Mouse (Mus musculus) bone marrow, adult 2 months (tissue): ENCODE measurements at regions not wholly inside any gene's neighbourhood (a gene's known extent, or its start where the extent isn't known, plus 50 kb on each side); places are given as distances from the start of the nearest gene placed in this dataset.

ENCODE experiments used
- CTCF ChIP-seq: fragments of 200-500 bp; IDR thresholded peaks from 2 replicates; pipeline ENCODE4 v1.5.1; 2011; ENCODE audit warnings: low read length, control low read depth; ENCODE audit not compliant: control insufficient read depth, insufficient read depth
- POLR2A ChIP-seq: fragments of 200-500 bp; IDR thresholded peaks from 2 replicates; pipeline ENCODE4 v1.6.1; 2011; ENCODE audit warnings: low read depth, mild to moderate bottlenecking, control low read depth, low read length, borderline replicate concordance; ENCODE audit not compliant: control insufficient read depth

DNA sequence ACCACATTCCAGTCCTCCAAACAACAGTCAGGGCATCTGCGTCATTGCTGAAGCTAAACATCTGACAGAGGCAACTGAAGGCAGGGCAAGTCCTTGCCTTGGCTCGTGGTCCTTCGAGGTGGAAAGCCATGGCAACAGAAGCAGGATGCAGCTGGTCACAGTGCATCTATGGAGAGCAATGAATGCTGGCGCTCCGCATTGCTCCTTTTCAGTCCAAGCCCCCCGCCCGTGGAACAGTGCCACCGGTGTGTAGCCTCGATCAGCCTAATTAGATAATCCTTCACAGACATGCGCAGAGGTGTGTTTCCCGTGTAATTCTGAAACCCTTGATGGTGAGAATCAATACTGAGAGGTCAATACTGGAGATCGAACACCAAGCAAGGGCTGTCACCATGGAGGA, 134.7 kb upstream of the Slc22a12 start:
- TF ChIP-seq CTCF (no peak), POLR2A (no peak)
